Mouse (Mus musculus) ovary, adult 2 months (tissue): ENCODE data around the gene Tmem126a. TPM values are rescaled to one million over a fixed set of nuclear protein-coding genes. Genes with fewer than 3 reads are reported as not detected.

Experiments used
- polyA plus RNA-seq: library from polyadenylated mRNA; depleted of rRNA; stranded (reverse); fragments of >200 nt; gene quantifications from 2 replicates; pipeline ENCODE4 v1.2.3, GENCODE M21; 2012; rRNA removed

Tmem126a gene
- 6.8 and 11.9 TPM in 2 replicates for polyA plus RNA-seq

DNA sequence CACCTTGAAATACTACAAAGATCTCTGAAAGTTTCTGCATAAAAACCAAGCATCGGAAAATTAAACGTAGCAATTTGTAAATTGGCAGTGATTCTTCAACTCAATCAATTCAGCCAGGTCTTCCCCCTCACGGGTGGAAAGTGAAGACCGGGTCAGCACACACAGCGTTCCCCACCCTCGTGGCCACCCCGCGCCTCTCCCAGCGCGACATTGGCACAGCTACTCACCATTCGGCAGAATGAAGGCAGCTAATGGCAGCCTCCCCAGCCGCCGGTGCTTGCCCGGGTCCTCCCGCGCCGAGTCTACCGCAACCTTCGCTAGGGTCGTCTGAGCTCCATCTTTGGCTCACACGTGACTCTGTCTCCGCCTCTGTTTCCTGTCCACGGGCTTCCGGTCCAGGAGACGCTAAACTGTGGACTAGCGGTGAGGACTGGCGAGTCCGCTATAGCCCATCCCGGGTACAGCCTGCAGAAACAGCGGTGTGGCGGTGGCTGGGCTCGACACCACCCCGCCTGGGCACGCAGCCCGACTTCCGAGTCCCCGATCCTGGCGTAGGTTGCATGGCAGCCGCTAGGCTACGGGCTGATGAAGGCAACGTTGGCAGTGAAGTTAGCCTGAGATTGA, at the start of gene Tmem126a:
Gene Tmem126a, minus strand, starts transcription at position 385 of the 624 bp plus-strand sequence.

GRCm38 (mm10) chr7:90476313-90477245, 19.6 kb upstream of the Tmem126a start, which contains the start of gene Dlg2:
Dlg2 (plus strand) TSS chr7:90476672.

GRCm38 (mm10) chr7:90475793-90476312, 18.8 kb upstream of the Tmem126a start, which contains the start of gene Tmem126b:
Tmem126b (minus strand) TSS chr7:90476001.

DNA sequence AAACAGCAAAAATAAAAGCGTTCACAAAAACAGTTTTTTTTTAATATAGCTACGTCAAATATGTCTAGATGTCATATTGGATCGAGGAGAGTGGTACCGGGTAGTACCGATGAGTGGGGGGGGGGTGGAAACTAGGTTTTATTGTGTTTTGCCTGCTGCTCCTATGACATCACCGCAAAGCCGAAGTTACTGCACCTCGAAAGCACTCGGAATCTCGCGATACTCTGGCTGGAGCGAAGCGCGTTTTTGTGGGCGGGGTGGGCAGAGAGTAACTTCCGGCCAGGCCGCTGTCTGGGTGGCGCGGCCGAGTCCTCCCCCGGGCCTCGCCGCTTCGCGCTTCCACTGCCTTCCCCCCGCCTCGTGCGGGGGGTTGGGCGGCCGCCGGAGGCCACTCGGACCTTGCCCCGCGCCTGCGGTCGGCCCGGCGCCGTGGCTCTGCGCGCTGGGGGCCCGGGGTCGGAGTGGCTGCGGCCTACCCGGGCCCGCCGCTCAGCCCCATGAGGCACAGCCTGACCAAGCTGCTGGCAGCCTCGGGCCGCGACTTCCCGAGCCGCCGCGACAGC, 14.4 kb downstream of the Tmem126a start, which contains the start of gene Crebzf:
Gene Crebzf, plus strand, starts transcription at position 212 of the 563 bp plus-strand sequence.

GRCm38 (mm10) chr7:90426020-90427001, 30.7 kb downstream of the Tmem126a start, which contains the start of gene Ccdc89:
Ccdc89 (plus strand) TSS chr7:90426577.

Other genes starting within 250 kb of the Tmem126a start
- not detected in 2 replicates for gene Ccdc83, start 191.5 kb downstream of the Tmem126a start, polyA plus RNA-seq
- 7.7 and 12.8 TPM in 2 replicates for gene Sytl2, start 155.0 kb downstream of the Tmem126a start, polyA plus RNA-seq
- gene Ccdc89, start 30.7 kb downstream of the Tmem126a start, polyA plus RNA-seq, result 0.37 and 0.70 TPM in 2 replicates
- gene Crebzf, start 14.5 kb downstream of the Tmem126a start, polyA plus RNA-seq, result 80.8 and 124 TPM in 2 replicates
- 6.9 and 9.7 TPM in 2 replicates for gene Tmem126b, start 18.8 kb upstream of the Tmem126a start, polyA plus RNA-seq
- gene Dlg2, start 19.4 kb upstream of the Tmem126a start, polyA plus RNA-seq, result 0.47 and 1.3 TPM in 2 replicates